9 mouse cellular contexts compared by ENCODE assay signal in the genomic region with DNA sequence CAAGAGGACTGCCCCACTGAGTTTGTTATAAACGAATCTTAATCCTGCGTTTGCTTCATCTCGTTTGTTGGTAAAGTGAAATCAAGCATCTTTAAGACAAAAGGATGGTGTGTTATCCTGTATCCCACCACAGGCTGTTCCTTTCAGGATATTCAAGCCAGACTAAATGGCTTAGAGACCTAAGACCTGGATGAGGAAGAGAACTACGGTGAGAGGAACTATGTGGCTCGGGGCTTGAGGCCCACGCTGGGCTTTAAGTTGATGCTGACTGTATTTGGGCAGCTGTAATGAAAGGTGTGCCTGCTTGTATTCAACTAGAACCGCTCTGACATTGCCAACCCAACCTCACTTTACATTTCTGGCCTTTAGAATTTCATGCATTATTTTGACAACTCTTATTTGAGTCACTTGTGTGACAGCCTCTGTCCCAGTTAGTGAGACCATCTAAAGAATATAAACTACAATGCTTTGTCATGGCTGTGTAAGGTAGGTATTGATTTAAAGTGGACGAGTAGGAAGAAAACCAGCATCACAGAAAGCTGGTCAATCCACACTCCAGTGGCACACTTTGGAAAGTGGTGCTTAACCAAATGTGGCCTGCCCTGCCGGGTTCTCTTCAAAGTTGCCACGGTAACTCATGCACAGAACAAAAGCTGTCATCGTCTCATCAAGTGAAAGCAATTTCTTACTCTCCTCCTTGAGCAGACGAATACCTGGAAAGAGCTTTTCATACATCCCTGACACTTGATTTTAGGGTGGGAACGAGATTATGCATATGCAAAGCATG. TPM values are rescaled to one million over a fixed set of nuclear protein-coding genes. Genes with fewer than 3 reads are reported as not detected.
DNase-seq lines count a peak whose midpoint lies in the region; ATAC-seq and TF ChIP-seq lines count a peak whose summit lies in the region.
"Had no signal": no experiment of that assay in that cellular context is flagged by ENCODE, and none has a peak within 500 bp of the region (broad histone marks: within the 10 kb centered on the region; RNA-seq: fewer than 3 reads in every experiment).

No protein-coding gene starts in this region.

- H3K4me1 ChIP-seq in neural tube, embryonic 11.5 days (ENCODE audit: control insufficient read depth, insufficient read depth, low read length), result peaks cover 19% of the 10 kb centered on the region
- H3K4me1 ChIP-seq in intestine, postnatal 0 days (replicated peaks; ENCODE audit: control insufficient read depth, insufficient read depth, low read length), result peaks cover 4% of the 10 kb centered on the region; the same call in 1 of the 2 replicates
- H3K4me1 ChIP-seq in stomach, embryonic 15.5 days, result no peaks in the 10 kb centered on the region

- no peaks in the 10 kb centered on the region for H3K27me3 ChIP-seq in neural tube, embryonic 11.5 days (ENCODE audit: control insufficient read depth, insufficient read depth, low read length)
- H3K27me3 ChIP-seq in intestine, postnatal 0 days (replicated peaks; ENCODE audit: control insufficient read depth, insufficient read depth, low read length), result no peaks in the 10 kb centered on the region
- no peaks in the 10 kb centered on the region for H3K27me3 ChIP-seq in stomach, embryonic 15.5 days (replicated peaks)

- H3K36me3 ChIP-seq in neural tube, embryonic 11.5 days (ENCODE audit: control insufficient read depth, insufficient read depth, low read length), result no peaks in the 10 kb centered on the region
- H3K36me3 ChIP-seq in intestine, postnatal 0 days (ENCODE audit: control insufficient read depth, insufficient read depth), result no peaks in the 10 kb centered on the region
- H3K36me3 ChIP-seq in stomach, embryonic 15.5 days, result no peaks in the 10 kb centered on the region

- H3K27ac ChIP-seq in neural tube, embryonic 11.5 days (ENCODE audit: low read depth, low read length), result no peak overlapping the region
- H3K27ac ChIP-seq in intestine, postnatal 0 days (ENCODE audit: low read depth, low read length), result no peak overlapping the region
- H3K27ac ChIP-seq in stomach, embryonic 15.5 days, result no peak overlapping the region

- ATAC-seq in neural tube, embryonic 11.5 days (ENCODE audit: insufficient read depth, low FRiP score, low TSS enrichment), result no peak
- no peak for ATAC-seq in intestine, postnatal 0 days
- ATAC-seq in stomach, embryonic 15.5 days (ENCODE audit: insufficient read depth, low FRiP score, low read depth), result no peak

- H3K9ac ChIP-seq in neural tube, embryonic 11.5 days (ENCODE audit: low read length), result no peak overlapping the region; the same call in 1 of the 2 replicates
- no peak overlapping the region for H3K9ac ChIP-seq in intestine, postnatal 0 days (ENCODE audit: low read depth, low read length)
- no peak overlapping the region for H3K9ac ChIP-seq in stomach, embryonic 15.5 days

- peak; percentile 51 for DNase-seq in embryo, embryonic 10.5 days (ENCODE audit: low spot score)
- DNase-seq in embryo, embryonic 9.5 days (ENCODE audit: extremely low spot score), result no peak
- DNase-seq in neural tube, embryonic 11.5 days (ENCODE audit: low spot score), result no peak
- no peak for DNase-seq in neural tube, embryonic 10.5 days (ENCODE audit: extremely low spot score, low spot score)
- no peak for DNase-seq in left cerebral cortex, postnatal 4 days
- no peak for DNase-seq in thymus, postnatal 25 days

- TF ChIP-seq CTCF in intestine, postnatal 0 days (IDR thresholded peaks at IDR 0.05; ENCODE audit: low read depth), result no peak

- peak overlapping the region; percentile 34 for H3K4me2 ChIP-seq in neural tube, embryonic 11.5 days (ENCODE audit: low read depth)
- peak overlapping the region; percentile 69 for H3K4me2 ChIP-seq in intestine, postnatal 0 days (replicated peaks; ENCODE audit: low read depth)
- H3K4me2 ChIP-seq in stomach, embryonic 15.5 days, result peak overlapping the region; percentile 9

- intact Hi-C loops in left cerebral cortex, postnatal 4 days (cut with DNase I), result loop anchor here (5.0 kb wide), 1 partner anchor 165 kb away; no protein-coding TSS in a partner anchor

- H3K4me3 ChIP-seq in neural tube, embryonic 11.5 days (ENCODE audit: low read depth, low read length), result peak overlapping the region; percentile 17
- H3K4me3 ChIP-seq in intestine, postnatal 0 days (ENCODE audit: low read depth, low read length), result no peak overlapping the region
- H3K4me3 ChIP-seq in stomach, embryonic 15.5 days (replicated peaks), result no peak overlapping the region

- no peaks in the 10 kb centered on the region for H3K9me3 ChIP-seq in neural tube, embryonic 11.5 days (ENCODE audit: control insufficient read depth, low read length)
- no peaks in the 10 kb centered on the region for H3K9me3 ChIP-seq in intestine, postnatal 0 days (ENCODE audit: control insufficient read depth)
- no peaks in the 10 kb centered on the region for H3K9me3 ChIP-seq in stomach, embryonic 15.5 days

- WGBS in neural tube, embryonic 11.5 days, result 39% methylated on average over 13 of the region's 13 CpGs
- 64% methylated on average over 13 of the region's 13 CpGs for WGBS in intestine, postnatal 0 days
- WGBS in stomach, embryonic 15.5 days, result 60% methylated on average over 13 of the region's 13 CpGs

RNA-seq across cellular contexts. Expression of a gene that starts 3.8 kb away (rescaled TPM):
- polyA plus RNA-seq in neural tube, embryonic 11.5 days (2014; fragmentation: Nextera tagmentation; extraction: Ambion mirVana), result 46.3 and 53.4 TPM in 2 replicates
- polyA plus RNA-seq in intestine, postnatal 0 days (2015; fragmentation: Nextera tagmentation; extraction: Ambion mirVana), result 18.5 and 20.7 TPM in 2 replicates
- polyA plus RNA-seq in stomach, embryonic 15.5 days (2015; fragmentation: Nextera tagmentation; extraction: Ambion mirVana), result 18.2 and 23.7 TPM in 2 replicates
- 10 to 100 TPM; 28.0 to 32.9 TPM for total RNA-seq in left cerebral cortex, postnatal 4 days (2021)
- total RNA-seq: megakaryocyte, adult 5-6 weeks had no signal

Comparison
In these comparisons a context has a peak if more than half of its experiments do, and no peak if none do; other contexts are left out.
1. H3K4me2 ChIP-seq: peak in every context shown above with its lines; median percentile 69 in intestine, postnatal 0 days; 34 in neural tube, embryonic 11.5 days; 9 in stomach, embryonic 15.5 days.